Mouse (Mus musculus) spleen, embryonic (tissue): ENCODE results near the gene Rbfox3.

Source experiments
- CTCF ChIA-PET: fragments of 350-600 bp; sonication (Branson Sonifier 250); formaldehyde crosslinking; loops from one replicate; lab custom pipeline; 2022; lab: Charles Lee

Gene Rbfox3

GRCm38 (mm10) chr11:118881786-118882495, 29.5 kb downstream of the Rbfox3 start:
- CTCF ChIA-PET, result no interaction called here

- CTCF ChIA-PET, result no interaction called here
Measured at GRCm38 (mm10) chr11:118879466-118880150, 31.8 kb downstream of the Rbfox3 start.

DNA sequence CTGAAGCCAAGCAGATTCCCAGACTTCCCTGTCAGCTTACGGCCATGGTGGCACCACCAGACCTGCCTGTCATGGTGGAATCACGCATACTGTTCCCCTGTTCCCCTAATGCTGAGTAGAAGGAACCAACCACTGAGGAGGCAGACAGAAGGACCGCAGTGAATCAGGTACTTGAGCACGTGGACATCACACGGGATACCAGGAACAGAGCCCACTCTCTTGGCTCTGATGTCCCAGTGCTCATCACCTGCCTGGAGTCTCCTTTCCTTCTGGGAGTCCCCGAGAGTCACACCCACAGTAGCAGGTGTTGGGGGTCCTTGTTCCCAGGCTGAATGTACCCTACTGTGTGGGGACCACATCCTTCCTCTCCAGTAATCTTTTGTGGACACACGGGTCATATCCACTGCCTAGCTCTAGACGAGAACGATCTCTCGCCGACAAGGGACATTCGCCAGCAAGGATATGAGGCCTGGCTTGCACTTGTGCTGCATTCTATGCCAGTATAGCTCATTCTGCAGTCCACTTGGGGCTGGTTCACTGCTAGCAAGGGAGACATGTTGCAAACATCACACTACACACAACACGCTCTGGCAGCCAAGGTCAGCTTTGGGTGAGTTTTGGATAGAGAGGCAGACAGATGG, 32.7 kb downstream of the Rbfox3 start:
- CTCF ChIA-PET, result no interaction called here

DNA sequence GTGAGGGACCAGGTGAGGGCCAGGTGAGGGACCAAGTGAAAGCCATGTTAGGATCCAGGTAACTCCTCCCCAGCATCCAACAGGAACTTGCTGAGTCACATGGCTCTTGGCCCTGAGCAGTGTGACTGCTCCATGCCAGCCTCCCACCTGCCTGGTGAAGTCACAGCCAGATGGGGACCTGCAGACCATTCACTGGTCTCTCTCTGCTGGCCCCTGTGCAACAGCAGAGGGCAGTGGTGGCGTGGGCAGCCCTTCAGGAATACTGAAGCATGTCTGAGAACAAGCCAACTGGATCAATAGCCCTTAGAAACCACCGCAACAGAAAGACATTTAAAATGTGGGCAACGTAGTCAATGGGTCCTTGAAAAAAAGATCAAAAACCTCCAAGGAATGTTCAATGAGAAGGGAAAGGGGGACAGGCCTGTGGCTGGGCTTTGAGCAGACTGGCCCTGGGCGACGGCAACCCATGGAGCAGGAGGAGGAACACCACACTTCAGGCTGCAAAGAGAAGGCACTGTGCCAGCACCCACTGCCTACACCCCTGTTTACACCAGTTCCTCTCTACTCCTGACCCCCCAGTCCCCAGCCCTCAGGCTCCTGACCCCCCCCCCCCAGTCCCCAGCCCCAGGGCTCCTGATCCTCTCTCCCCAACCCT, 36.0 kb downstream of the Rbfox3 start:
- CTCF ChIA-PET, result no interaction called here

DNA sequence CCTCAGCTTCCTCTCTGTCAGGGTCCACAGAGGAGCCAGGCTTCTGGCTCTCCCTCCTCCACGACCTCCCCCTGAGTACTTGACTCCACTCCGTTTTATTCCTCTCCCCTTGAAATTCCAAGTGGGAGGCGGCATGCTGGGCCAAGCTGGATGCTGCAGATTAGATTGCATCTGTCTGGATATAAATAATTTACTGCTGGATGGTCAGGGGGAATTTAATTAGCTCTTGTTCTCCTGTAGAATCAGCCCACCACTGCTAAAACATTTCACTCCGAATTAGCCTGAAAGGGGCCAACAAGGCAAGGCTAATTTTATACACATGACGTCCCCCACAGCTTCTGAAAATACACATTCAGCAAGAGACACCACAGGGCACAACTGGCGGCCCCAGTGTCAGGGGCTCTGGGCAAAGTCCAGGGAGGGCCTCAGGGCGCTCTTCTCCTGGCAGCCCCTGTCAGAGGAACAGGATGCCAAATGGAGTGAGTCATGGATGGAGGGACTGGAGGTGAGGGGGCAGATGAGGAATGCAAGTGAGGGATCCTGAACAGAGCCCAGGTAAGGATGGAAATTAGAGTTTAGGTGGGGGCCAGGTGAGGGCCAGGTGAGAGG, 36.8 kb downstream of the Rbfox3 start:
- CTCF ChIA-PET, result no interaction called here

- CTCF ChIA-PET, result no interaction called here
Measured at GRCm38 (mm10) chr11:118874022-118874421, 37.4 kb downstream of the Rbfox3 start.

DNA sequence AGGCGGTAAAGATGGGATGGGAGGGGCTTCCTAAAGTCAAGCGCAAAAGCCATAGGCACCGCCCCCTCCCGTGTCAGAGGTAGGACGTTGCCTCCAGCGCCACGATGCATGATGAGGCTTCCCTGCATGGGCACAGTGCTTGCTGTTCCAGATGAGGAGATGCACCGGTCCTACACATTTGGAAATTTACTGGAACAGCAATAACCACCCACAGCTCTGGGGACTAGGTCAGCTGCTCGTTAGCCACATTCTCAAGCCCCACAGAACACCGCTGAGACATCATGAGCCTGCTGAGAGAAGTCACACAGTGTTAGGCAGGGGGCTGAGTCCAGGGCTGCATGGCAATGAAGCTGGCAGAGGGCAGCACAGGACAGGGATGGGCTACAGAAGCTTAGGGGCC, 39.9 kb downstream of the Rbfox3 start:
- CTCF ChIA-PET, result no interaction called here

- CTCF ChIA-PET, result no interaction called here
Measured at GRCm38 (mm10) chr11:118863360-118863759, 48.0 kb downstream of the Rbfox3 start.

DNA sequence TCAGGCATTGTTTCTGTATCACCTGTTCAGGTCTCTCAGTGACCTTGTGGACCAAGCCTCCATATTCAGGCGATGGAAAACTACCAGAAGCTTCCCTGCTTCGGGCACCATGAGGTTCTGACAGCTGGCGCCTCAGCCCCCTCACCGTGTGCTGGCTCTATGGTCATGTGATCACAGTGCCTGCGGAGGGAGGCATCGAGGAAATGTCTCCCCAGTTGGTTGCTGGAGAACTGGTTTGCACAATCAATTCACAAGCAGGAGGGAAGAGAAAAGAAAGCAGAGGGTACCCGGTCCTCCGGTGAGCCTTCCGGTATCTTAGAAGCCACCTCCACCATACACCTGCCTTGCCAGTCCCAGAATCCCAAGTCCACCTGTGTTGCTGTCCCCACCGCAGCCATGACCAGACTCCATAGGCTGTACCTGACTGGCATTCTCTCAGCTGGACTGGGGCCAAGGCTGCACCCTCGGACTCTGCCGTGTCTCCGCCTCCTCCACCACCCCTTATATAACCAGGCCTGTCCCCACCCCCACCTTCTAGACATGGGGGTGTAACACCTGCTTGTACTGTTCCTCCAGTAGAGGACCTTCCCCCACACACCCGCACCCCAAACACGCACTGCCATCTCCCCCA, 49.5 kb downstream of the Rbfox3 start:
- CTCF ChIA-PET, result no interaction called here

- CTCF ChIA-PET, result no interaction called here
Measured at GRCm38 (mm10) chr11:118861246-118861645, 50.2 kb downstream of the Rbfox3 start.

DNA sequence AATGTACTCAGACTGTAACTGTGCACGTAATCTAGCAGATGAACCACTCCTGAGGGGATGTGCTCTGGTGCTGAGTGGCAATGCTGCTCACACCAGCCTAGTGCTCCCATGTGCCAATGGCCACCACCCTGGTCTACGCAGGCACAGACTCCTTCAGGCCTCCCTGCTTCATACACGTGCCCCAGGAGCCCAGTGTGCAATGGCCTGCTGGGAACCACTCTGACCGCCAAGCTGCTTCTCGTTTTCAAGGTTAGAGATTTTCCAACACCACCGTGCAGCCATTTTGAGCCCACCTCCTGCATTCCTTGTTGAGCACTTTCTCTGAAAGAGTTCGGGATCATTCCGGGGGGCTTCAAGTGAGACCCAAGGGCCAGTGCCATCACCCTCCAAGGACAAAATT, 50.6 kb downstream of the Rbfox3 start:
- CTCF ChIA-PET, result no interaction called here

DNA sequence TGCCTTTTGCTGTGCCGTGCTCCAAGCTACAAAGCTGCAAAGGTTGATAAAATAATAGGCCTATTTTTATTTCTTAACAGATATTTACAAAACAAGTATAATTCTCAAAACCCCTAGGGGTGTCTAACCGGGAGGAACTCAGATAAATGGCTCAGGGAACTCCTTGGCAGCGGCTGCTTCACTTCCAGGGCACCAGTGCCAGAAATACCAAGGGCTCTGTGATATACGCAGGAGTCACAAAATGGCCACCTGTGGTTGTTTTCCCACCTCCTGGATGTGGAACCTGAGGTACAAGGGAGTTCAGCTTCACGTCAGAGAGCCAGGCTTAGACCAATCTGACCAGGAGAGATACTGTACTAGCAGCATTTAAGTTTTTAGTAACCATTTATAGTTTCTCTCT, 51.6 kb downstream of the Rbfox3 start:
- CTCF ChIA-PET, result no interaction called here

DNA sequence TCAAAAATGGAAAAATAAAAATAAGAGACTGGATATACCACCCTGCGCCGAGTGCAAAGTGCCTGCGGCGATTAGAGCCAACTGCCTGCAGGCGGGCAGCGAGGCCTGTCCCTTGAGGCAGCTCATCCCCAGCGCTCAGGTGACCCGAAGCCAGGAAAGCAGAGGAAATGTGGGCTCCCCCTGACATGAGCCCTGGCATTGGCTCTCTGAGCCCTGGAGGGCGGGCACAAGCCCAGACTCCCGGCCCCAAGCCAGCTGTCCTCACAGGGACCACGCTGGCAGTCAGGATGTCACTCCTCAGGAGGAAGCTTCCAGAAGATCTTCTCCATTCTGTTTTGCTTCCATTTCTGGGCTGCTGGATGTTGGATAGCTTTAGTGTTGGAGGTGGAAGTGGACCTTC, 53.1 kb downstream of the Rbfox3 start:
- CTCF ChIA-PET, result no interaction called here

DNA sequence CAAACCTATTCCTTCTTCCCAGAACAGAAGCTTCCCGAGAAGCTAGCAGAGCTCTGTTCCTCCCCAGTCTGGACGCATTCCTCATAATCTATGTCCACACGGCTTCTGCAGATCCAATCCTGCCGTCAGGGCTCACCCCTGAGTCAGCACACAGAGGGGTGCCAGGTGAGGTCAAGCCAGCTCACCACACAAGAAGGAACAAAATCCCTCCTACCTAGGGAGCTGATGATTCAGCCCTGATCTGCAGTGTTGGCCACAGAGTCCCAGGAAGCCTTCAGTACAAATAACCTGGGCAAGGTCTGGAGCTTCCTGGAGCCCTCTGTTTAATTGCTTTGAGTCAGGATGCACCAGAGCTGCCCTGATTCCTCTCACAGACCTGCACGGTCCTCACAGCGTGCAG, 60.0 kb downstream of the Rbfox3 start:
- CTCF ChIA-PET, result no interaction called here

- CTCF ChIA-PET, result interaction anchor here (0.6 kb wide), 1 partner anchor 972 kb away, joined by 5 read pairs; no protein-coding TSS in a partner anchor
Measured at GRCm38 (mm10) chr11:118847986-118848385, 63.4 kb downstream of the Rbfox3 start.

GRCm38 (mm10) chr11:118840992-118841391, 70.4 kb downstream of the Rbfox3 start:
- CTCF ChIA-PET, result no interaction called here

DNA sequence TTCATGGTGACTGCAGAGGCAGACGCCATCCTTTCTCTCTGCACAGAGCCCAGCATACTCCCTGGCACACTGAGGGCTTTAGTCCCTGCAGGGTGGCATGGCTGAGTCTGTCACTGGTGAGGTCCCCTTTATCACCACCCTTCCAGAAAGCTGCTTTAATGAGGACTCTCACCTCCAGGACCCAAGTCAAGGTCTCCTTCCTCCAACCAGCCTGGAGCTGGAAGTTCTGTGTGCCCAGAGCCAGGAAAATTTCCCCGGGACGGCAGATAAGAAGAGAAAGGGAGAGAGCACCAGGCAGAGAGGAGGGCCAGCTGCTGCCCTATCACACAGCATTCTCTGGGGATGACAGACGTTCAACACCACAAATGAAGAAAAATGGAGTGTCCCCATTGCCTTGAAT, 73.2 kb downstream of the Rbfox3 start:
- CTCF ChIA-PET, result no interaction called here

GRCm38 (mm10) chr11:118836889-118837288, 74.5 kb downstream of the Rbfox3 start:
- CTCF ChIA-PET, result no interaction called here

GRCm38 (mm10) chr11:118832793-118833481, 78.5 kb downstream of the Rbfox3 start:
- CTCF ChIA-PET, result no interaction called here

DNA sequence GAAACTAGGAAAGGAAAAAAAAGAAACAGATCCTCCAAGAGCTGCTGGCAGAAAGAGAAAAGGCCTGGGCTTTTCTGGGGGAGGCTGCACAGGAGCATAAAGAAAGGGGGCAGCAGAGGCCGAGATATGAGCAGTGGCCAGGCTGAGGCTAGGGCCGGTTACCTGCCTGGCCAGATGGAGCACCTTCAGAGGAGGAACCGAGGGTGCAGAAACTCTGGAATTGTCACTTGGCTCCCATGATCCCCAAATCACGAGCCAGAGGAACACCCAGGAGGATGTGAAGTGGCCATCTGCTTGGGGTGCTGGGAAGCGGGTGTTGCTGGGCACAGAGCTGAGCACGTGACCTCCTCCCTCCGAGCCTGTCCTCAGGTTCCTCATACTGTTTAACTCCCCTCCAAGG, 79.7 kb downstream of the Rbfox3 start:
- CTCF ChIA-PET, result no interaction called here
